Comparison of ENCODE assay signal across 21 mouse cellular contexts in genomic region chr2:56673861-56674260, GRCm38 (mm10).
A peak's percentile ranks its signal among the peaks of the same experiment; 100 is the strongest.
DNase-seq lines count a peak whose midpoint lies in the region; ATAC-seq and TF ChIP-seq lines count a peak whose summit lies in the region.
"Had no signal": no experiment of that assay in that cellular context is flagged by ENCODE, and none has a peak within 500 bp of the region (broad histone marks: within the 10 kb centered on the region; RNA-seq: fewer than 3 reads in every experiment).

No protein-coding gene starts in this region.

- no peak overlapping the region for H3K4me2 ChIP-seq in midbrain, embryonic 11.5 days
- no peak overlapping the region for H3K4me2 ChIP-seq in midbrain, embryonic 15.5 days
- H3K4me2 ChIP-seq in midbrain, embryonic 13.5 days (replicated peaks), result no peak overlapping the region
- H3K4me2 ChIP-seq in midbrain, postnatal 0 days (ENCODE audit: low read depth, low read length, poor library complexity, severe bottlenecking), result no peak overlapping the region
- H3K4me2 ChIP-seq: embryonic facial prominence, embryonic 13.5 days; embryonic facial prominence, embryonic 15.5 days; forebrain, embryonic 13.5 days had no signal

- H3K27ac ChIP-seq in midbrain, embryonic 11.5 days (ENCODE audit: low read depth, low read length), result no peak overlapping the region
- H3K27ac ChIP-seq in midbrain, embryonic 15.5 days, result no peak overlapping the region
- no peak overlapping the region for H3K27ac ChIP-seq in midbrain, embryonic 13.5 days
- no peak overlapping the region for H3K27ac ChIP-seq in midbrain, postnatal 0 days (ENCODE audit: low read depth, low read length)
- H3K27ac ChIP-seq: embryonic facial prominence, embryonic 13.5 days; embryonic facial prominence, embryonic 15.5 days; forebrain, embryonic 13.5 days had no signal

- H3K9me3 ChIP-seq in midbrain, embryonic 11.5 days (ENCODE audit: control insufficient read depth, low read length), result no peaks in the 10 kb centered on the region
- no peaks in the 10 kb centered on the region for H3K9me3 ChIP-seq in midbrain, embryonic 15.5 days
- H3K9me3 ChIP-seq in midbrain, embryonic 13.5 days, result no peaks in the 10 kb centered on the region
- no peaks in the 10 kb centered on the region for H3K9me3 ChIP-seq in midbrain, postnatal 0 days (ENCODE audit: low read length)
- H3K9me3 ChIP-seq: embryonic facial prominence, embryonic 13.5 days; embryonic facial prominence, embryonic 15.5 days; forebrain, embryonic 13.5 days had no signal

- no peak for TF ChIP-seq CTCF in midbrain, postnatal 0 days (IDR thresholded peaks at IDR 0.05)
- no peak for TF ChIP-seq CTCF in brain, embryonic 14.5 days (IDR thresholded peaks at IDR 0.05; ENCODE audit: borderline replicate concordance, extremely low read depth, insufficient read depth, insufficient read length)

- H3K4me3 ChIP-seq in midbrain, embryonic 11.5 days (ENCODE audit: low read depth, low read length), result no peak overlapping the region
- no peak overlapping the region for H3K4me3 ChIP-seq in midbrain, embryonic 15.5 days
- H3K4me3 ChIP-seq in midbrain, embryonic 13.5 days (replicated peaks), result no peak overlapping the region
- no peak overlapping the region for H3K4me3 ChIP-seq in midbrain, postnatal 0 days (ENCODE audit: low read depth, low read length)
- H3K4me3 ChIP-seq: embryonic facial prominence, embryonic 13.5 days; embryonic facial prominence, embryonic 15.5 days; erythroblast, embryonic 14.5 days; forebrain, embryonic 13.5 days had no signal

- peak; percentile 62; the same call in 1 of the 2 replicates for ATAC-seq in midbrain, embryonic 11.5 days (ENCODE audit: low FRiP score)
- no peak for ATAC-seq in midbrain, embryonic 15.5 days (replicated peaks)
- ATAC-seq in midbrain, embryonic 13.5 days, result 0 out of 2 replicates have a peak, but pooled peaks have one; percentile 60
- no peak for ATAC-seq in midbrain, postnatal 0 days (ENCODE audit: low FRiP score)
- ATAC-seq: forebrain, embryonic 13.5 days; forebrain, embryonic 16.5 days had no signal

- TF ChIP-seq POLR2A in brain, embryonic 14.5 days (IDR thresholded peaks at IDR 0.05; ENCODE audit: borderline replicate concordance, extremely low read depth, insufficient read depth, insufficient read length, poor library complexity, severe bottlenecking), result no peak

- no peaks in the 10 kb centered on the region for H3K27me3 ChIP-seq in midbrain, embryonic 11.5 days (ENCODE audit: control insufficient read depth, insufficient read depth, low read length)
- no peaks in the 10 kb centered on the region for H3K27me3 ChIP-seq in midbrain, embryonic 15.5 days (replicated peaks)
- no peaks in the 10 kb centered on the region for H3K27me3 ChIP-seq in midbrain, embryonic 13.5 days
- no peaks in the 10 kb centered on the region for H3K27me3 ChIP-seq in midbrain, postnatal 0 days (ENCODE audit: insufficient read depth, low read length)
- H3K27me3 ChIP-seq: embryonic facial prominence, embryonic 13.5 days; embryonic facial prominence, embryonic 15.5 days; forebrain, embryonic 13.5 days had no signal

- DNase-seq in midbrain, embryonic 11.5 days (ENCODE audit: low spot score, missing footprints), result no peak
- DNase-seq in midbrain, postnatal 0 days (ENCODE audit: low spot score), result no peak
- peak; percentile 48 for DNase-seq in brain, embryonic 14.5 days (ENCODE audit: low read depth)
- DNase-seq in adrenal gland, adult 18-20 months (ENCODE audit: low spot score in 2 of 2), result no peak
- DNase-seq: adrenal gland, adult 8-10 months; adrenal gland, postnatal 14 days; adrenal gland, postnatal 36 days; cerebellum, adult 11 months; cerebellum, adult 18-20 months; cerebellum, adult 8-10 months; cerebellum, adult 9-11 months; cerebellum, postnatal 14 days; cerebellum, postnatal 36 days; embryo, embryonic 11 days had no signal

- no peaks in the 10 kb centered on the region; the same call in 1 of the 2 replicates for H3K4me1 ChIP-seq in midbrain, embryonic 11.5 days (ENCODE audit: control insufficient read depth, insufficient read depth, low read length)
- H3K4me1 ChIP-seq in midbrain, embryonic 15.5 days, result no peaks in the 10 kb centered on the region
- H3K4me1 ChIP-seq in midbrain, embryonic 13.5 days (replicated peaks), result no peaks in the 10 kb centered on the region
- H3K4me1 ChIP-seq in midbrain, postnatal 0 days (ENCODE audit: insufficient read depth, low read length), result no peaks in the 10 kb centered on the region
- H3K4me1 ChIP-seq: embryonic facial prominence, embryonic 13.5 days; embryonic facial prominence, embryonic 15.5 days; forebrain, embryonic 13.5 days had no signal

- no peaks in the 10 kb centered on the region for H3K36me3 ChIP-seq in midbrain, embryonic 11.5 days (ENCODE audit: control insufficient read depth, insufficient read depth, low read length)
- H3K36me3 ChIP-seq in midbrain, embryonic 15.5 days (replicated peaks), result no peaks in the 10 kb centered on the region
- H3K36me3 ChIP-seq in midbrain, embryonic 13.5 days, result no peaks in the 10 kb centered on the region
- no peaks in the 10 kb centered on the region for H3K36me3 ChIP-seq in midbrain, postnatal 0 days (ENCODE audit: insufficient read depth, low read length)
- H3K36me3 ChIP-seq: embryonic facial prominence, embryonic 13.5 days; embryonic facial prominence, embryonic 15.5 days had no signal

- H3K9ac ChIP-seq in midbrain, embryonic 11.5 days (ENCODE audit: low read length), result no peak overlapping the region
- no peak overlapping the region for H3K9ac ChIP-seq in midbrain, embryonic 15.5 days
- H3K9ac ChIP-seq in midbrain, embryonic 13.5 days (replicated peaks), result no peak overlapping the region
- H3K9ac ChIP-seq in midbrain, postnatal 0 days (replicated peaks; ENCODE audit: low read length, poor library complexity, severe bottlenecking), result no peak overlapping the region
- H3K9ac ChIP-seq: embryonic facial prominence, embryonic 13.5 days; embryonic facial prominence, embryonic 15.5 days; forebrain, embryonic 13.5 days had no signal

- WGBS in midbrain, embryonic 11.5 days, result 55% methylated on average over 4 of the region's 4 CpGs
- WGBS in midbrain, embryonic 15.5 days, result 38% methylated on average over 4 of the region's 4 CpGs
- WGBS in midbrain, embryonic 13.5 days, result 43% methylated on average over 4 of the region's 4 CpGs
- 37% methylated on average over 4 of the region's 4 CpGs for WGBS in midbrain, postnatal 0 days

Comparison
In these comparisons a context has a peak if more than half of its experiments do, and no peak if none do; other contexts are left out.
1. ATAC-seq: peak in midbrain, embryonic 11.5 days (single experiment) and midbrain, embryonic 13.5 days (single experiment); none in midbrain, embryonic 15.5 days (single experiment) and midbrain, postnatal 0 days (single experiment).